Mouse (Mus musculus): ENCODE measurements around the gene Malsu1.

- no peak for TF ChIP-seq CTCF (IDR thresholded peaks at IDR 0.05; ENCODE audit: extremely low read depth, insufficient read depth, insufficient read length, insufficient replicate concordance)
- TF ChIP-seq POLR2A (IDR thresholded peaks at IDR 0.05; ENCODE audit: low read depth, low read length) = no peak
Measured at GRCm38 (mm10) chr6:49113895-49114294, 40.3 kb downstream of the Malsu1 start.
